Mouse (Mus musculus): ENCODE measurements around the gene Frmd6. TPM values are rescaled to one million over a fixed set of nuclear protein-coding genes. Genes with fewer than 3 reads are reported as not detected.

The Frmd6 gene
- total RNA-seq, 2 experiments from 2014 or later, result 36.7 to 37.1 TPM

DNA sequence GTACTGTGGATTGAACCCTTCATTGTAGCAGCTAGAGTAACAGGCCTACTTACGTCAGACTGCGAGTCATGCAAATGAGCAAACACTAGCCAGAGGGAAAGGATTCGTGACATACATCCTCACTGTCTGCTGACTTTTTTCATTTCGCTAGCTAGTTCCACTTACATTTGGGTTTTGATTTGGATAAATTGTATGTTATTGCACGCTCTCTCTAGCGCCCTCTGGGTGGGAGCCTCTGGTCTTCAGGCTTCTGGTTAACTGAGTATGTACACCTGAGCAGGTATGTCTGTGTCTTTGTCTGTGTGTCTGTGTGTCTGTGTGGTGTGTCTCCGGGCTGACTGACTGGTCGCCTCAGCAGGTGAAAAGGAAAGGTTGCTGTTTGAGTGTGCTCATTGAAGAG lies 72.1 kb downstream of the Frmd6 start:
- no peak for DNase-seq

DNA sequence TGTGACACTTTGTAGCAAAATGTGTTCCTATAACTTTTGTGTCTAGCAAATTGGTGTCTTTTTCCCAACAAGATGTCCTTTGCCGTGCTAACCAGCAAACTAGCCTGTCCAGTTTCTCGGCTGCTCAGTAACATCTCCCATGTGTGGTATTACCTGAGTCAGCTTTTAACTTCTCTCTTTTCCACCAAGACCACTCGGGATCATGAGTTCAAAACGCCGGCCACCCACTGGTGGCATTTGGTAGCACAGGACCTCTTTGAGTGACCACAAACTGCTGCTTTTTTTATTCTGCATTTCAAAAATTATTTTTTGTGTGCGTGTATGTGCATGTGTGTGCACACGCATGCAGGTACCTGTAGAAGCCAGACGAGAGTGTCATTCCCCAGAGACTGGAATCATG lies 73.1 kb downstream of the Frmd6 start:
- DNase-seq, result no peak

DNA sequence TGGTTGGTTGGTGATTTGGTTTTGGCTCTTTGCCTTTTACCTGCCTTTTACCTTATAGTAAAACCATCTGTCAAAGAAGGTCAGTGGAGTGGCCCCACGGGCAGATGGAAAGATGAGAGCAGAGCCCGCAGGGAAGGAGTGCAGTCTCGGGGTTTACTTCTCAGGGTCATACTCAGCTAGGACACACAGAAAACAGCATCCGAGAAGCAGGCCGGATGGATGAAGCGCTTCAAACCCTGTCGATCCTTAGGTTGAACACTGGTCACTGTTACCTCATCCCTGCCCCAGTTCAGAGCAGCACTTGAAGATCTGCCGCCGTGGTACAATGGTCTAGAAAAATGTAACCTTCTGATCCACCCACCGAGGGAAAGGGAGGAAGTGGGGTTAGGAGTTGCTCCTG lies 79.2 kb downstream of the Frmd6 start:
- no peak for DNase-seq

DNA sequence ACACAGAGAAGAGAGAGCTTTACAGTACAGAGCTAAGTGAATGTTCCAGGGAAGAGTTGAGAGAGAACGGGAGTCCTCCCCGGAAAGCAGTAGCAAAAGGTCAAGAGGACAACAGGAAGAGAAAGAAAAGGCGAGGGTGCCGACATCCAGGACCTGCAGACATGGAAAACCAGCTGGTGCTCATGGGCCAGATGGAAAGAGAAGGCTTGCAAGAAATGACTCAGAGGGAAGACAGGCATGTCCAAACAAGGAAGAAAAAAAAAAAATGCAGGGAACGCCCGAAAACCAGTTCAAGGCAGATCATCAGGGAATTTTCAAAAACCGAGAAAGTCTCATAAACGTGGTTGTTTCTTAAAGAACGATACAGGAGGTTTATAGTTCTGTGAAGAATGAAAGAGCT lies 81.6 kb downstream of the Frmd6 start:
- peak; percentile 50 to 78 for DNase-seq

DNA sequence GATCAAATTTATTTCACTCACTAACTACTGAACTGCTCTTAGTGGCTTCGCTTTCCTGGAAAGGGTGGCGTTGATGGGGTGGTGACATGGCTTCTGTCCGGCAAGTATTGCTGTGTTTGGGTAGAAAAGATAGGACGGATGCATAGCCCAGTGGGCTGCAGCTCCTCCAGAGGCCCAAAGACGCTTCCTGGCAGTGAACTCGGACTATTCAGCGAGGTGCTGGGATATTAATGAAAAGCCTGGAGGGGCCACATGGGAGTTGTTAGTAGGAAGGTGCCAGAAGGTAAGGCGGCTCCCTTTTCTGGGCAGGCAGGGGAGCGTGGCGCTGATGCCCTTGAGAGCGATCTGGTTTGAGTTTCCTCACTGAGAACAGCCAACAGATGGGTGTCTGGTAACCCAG lies 82.3 kb downstream of the Frmd6 start:
- no peak for DNase-seq

DNA sequence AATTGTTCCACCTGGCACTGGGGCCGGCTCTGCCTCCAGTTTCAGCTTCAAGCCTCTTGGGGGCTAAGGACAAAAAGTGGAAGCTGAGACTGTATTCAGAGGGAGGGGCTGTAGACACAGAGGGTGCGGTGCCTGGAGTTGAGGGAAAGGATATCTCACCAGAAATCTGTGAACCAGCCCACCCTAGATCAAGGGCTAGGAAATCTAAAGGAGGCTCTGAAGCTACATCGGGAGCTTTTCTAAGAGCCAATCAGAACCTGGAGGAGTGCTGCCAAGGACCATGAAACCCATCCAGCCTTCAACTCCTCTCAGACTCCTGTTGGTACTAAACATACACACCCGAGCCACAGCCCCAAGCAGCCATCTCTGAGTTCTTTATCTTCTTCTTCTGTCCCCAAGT lies 82.8 kb downstream of the Frmd6 start:
- DNase-seq, result no peak

DNA sequence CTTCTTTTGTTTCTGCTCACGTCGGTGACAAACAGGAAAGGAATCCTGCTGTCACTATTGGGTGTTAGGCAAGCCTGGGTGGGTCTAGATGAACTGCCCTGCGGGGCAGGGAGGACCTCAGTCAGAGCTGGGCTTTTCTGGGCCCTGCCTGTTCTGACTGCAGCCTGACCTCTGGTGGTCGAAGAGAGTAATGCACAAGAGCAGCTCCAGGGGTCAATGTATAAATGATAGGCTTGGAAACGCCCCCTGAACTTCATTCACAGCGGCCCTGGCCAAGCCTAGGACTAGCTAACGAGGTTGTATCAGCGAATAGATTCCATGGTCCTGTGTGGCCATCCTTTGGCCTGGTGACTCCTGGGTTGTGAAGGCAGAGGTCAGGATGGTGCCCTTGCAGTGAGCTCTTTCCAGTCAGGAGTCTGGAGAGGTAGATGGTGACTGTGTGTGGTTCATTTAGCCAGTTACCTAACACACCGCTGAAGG lies 85.0 kb downstream of the Frmd6 start:
- DNase-seq, result peak; percentile 83 to 94

DNA sequence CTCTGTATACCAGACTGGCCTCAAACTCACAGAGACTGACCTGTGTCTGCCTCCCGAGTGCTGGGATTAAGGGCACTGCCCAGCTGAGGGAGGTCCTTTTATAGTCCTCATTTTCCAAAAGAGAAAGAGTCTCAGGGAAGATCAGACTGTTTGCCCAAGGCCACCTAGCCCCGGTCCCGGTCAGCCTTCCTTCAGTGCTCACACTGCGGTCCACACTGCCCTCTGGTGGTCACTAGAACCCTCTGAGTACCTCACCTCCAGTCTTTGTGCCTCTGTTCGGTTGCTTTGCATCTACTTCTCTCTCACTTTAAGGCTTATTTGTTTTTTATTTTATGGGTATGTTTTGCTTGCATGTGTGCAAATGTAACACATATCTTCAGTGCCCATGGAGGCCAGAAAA lies 85.7 kb downstream of the Frmd6 start:
- DNase-seq, result peak; percentile 85 to 93

DNA sequence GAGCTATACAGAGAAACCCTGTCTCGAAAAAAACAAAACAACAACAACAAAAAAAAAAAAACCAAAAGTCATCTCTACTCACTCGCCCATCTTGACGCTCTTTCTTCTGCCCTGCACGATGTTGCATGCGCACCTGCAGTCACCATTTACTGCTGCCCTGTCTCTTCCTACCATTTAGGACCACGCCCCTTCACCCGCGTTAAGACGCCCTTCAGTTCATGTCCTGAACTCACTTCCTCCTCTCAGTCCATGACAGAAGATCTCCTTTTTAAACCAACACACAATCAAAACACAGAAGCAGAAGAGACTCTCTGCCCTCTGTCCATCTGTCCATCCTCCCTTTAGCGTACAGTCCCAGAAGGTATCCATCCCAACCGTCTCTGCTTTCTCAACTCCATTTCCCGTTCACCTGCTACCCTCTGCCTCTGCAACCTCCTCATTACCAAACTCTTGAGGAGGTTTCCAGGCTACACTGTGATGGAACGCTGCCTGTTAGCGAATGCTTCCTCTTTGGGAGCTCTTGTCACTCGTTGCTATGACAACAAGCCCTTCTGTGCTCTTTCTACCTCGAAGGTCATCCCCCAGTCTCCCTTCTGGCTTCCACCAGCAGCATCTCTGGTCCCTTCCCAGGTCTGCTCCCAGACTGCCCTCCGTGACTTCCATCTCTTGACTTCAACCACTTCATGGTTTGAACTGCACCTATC lies 86.5 kb downstream of the Frmd6 start:
- DNase-seq, result peak in 1 of 2 experiments; percentile 7

DNA sequence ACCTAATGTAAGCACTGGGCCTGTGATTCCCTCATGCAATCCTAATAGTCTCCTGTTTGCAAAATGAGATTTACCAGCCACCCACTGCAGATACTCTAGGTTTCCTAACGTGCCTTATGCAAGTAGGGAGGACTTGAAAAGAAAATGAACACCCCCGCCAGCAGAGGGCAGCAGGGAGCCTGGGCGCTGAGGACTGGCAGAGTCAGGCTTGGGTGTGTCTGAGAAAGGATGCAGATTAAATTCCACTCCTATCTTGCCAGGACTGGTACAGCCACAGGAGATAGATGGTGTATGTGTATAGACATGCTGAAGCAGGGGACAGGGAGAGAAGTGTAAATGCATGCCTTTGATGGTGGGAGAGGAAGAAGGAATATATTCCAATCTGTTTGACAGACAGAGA lies 88.1 kb downstream of the Frmd6 start:
- DNase-seq, result peak; percentile 75 to 88

DNA sequence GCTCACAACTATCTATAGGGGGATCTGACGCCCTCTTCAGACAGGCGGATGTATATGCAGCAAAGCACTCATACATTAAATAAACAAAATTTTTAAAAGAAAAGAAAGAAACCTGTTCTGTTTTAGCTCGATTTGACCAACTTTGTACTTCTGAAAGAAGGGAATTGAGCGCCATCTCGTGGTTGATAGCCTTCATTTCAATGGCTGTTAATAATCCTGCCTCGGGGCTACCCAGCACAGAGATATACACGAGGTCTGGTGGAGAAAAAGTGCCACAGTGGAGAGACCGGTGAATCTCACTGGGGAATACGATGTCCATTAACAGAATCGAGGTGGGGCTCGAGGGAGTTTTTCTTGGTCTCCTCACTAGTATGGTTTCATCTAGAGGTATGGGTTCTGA lies 89.1 kb downstream of the Frmd6 start:
- DNase-seq, result peak; percentile 36 to 65

DNA sequence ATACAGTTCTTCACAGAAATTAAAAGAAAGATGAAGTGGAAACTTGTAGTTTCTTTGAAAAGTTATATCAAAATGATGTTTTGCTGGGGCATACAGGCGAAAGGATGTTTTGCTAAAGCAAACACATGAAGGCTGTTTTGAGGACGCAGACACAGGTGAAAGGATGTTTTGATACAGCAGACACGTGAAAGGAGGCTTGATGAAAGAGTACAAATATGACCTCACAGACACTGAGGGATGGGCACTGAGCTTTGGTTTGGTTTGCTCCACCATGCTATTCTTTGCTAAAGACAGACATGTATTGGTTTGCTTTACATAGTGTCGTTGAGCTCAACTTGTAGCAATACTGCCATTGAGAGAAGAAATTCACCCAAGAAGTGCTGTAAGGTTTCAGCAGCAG lies 104.5 kb downstream of the Frmd6 start:
- no peak for DNase-seq

DNA sequence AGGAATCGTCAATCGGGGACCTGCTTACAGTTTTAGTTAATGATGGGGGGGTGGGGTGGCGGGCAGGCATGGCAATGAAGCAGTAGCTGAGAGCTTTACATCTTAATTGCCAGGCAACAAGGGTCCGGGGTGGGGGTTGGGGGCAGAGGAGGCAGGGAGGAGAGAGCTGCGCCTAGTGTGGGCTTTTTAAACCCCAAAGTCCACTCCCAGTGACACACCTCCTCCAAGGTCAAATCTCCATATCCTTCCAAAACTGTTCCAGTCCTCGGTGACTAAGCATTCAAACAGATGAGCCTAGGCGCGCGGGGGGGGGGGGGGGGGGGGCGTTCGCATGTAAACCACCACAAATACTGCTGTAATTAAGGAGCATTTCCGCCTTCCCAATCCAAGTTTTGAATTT lies 111.8 kb downstream of the Frmd6 start:
- DNase-seq, result peak in 1 of 2 experiments; percentile 7

DNA sequence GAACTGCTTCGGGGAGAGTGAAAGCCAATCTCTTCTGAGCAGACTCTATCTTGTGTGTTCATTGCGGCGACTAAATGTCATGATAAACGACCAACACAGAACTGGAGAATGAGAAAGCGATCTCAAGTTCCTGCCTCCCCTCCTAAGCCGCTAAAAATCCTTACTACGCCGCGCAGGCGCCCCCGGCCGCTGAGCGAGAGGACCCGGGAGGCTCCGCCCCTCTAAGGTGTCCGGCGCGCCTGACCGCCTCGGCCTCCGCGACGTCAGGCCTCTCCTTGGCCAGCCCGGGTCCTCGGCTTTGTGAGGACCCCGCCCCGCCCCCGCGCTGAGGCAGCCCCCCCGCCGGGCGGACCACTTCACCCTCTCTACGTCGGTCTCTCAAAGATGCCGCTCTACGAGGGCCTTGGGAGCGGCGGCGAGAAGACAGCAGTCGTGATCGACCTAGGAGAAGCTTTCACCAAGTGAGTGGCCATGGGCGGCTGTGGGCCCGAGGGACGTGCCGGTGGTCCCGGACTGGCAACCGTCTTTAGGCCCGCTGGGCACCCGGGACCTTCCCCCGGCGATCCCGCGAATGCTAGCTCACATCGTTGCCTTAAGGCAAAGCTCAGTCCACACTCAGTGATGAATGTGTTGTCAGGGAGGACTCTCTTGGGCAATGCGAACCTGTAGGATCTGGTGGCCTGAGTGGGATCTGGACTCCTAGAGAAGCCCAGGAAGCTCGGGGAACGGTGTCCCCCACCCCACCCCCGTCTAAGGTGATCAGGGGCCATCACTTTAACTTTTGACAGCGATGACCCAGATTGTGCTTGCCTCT lies 112.5 kb downstream of the Frmd6 start, which contains the start of gene Actr10:
Actr10 (plus strand) TSS at position 287 of the 814 bp plus-strand sequence.
- peak; percentile 94 for DNase-seq

DNA sequence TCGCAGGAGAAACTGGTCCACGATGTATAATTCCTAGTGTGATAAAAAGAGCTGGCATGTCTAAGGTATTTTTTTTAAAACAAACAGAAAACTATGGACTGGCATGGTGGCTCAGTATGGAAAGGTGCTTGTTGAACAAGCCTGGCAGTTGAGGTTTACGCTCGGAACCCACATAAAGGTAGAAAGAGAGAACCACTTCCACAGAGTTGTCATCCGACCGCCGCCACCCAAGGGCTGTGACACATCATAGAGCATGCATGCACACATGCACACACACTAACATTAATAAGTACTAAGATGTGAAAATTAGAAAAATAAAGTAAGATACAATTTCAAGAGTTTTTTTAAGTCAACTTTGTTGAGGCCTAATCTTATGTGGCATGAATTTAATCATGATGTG lies 115.5 kb downstream of the Frmd6 start:
- DNase-seq, result no peak

DNA sequence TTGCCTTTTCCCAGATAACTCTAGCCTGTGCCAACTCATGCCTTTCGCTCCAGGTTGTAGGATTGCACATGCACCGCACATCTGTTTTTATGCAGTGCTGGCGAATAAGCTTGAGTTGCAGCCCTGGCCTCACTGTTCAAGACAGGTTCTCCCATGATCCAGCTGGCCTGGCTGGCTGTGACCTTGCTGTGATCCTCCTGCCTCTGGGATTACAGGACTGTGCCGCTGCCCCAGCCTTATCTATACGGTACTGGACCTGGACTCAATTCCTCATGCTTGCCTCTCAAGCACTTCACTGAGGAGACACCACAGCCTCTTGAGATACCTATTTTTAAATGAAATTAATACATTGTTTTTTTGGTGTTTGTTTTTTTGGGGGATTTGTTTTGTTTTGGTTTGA lies 118.9 kb downstream of the Frmd6 start:
- peak; percentile 18 to 44 for DNase-seq

DNA sequence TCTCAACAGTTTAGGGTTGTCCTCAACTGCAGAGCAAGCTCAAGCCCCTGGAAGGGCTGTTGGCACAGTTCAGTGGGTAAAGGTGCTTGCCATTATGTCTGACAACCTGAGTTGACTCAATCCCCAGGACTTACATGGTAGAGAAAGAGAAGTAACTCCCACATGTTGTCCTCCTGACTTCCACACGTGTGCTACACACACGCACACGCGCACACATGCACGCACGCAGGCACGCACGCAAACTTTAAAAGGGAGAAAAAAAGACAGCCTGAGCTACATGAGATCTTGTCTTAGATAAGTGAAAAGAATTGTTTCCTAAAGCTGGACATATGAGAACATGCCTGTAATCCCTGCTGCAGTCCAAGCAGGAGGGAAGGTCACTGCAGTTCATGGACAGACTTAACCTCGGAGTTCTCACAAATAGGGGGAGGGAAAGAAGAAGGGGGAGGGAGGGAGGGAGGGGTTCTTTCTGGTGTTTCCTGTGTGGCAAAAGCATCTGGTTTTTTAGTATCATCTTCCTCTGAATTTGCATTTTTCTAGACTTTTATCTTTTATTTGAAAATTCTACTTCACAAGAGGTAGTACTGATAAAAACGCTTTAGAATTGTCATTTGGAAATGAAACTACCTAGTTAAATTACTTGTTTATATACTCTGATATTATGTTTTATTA lies 121.4 kb downstream of the Frmd6 start:
- DNase-seq, result no peak

Other genes with a start within 250 kb of the Frmd6 start
- gene Actr10, start 112.3 kb downstream of the Frmd6 start, total RNA-seq (2021), result 100 to 1,000 TPM; 131 to 141 TPM
- 100 to 1,000 TPM; 182 to 184 TPM for gene Psma3, start 149.1 kb downstream of the Frmd6 start, total RNA-seq (2021)
- gene Arid4a, start 190.5 kb downstream of the Frmd6 start, total RNA-seq (2021), result 10 to 100 TPM; 11.1 to 12.2 TPM

Data from heart, adult 18-20 months (tissue).